Mouse (Mus musculus) embryonic facial prominence, embryonic 14.5 days (tissue): ENCODE measurements around the gene Tbc1d13. TPM values are rescaled to one million over a fixed set of nuclear protein-coding genes. Genes with fewer than 3 reads are reported as not detected.

Experiments used
- ATAC-seq: fragments of 200-750 bp; cut with Nextera tagmentation; 2 replicates; pipeline ENCODE4 v1.8.0; 2017; ENCODE audit warnings: low read depth, moderate number of reproducible peaks, moderate TSS enrichment
- DNase-seq: peaks from one replicate; pipeline ENCODE4 v3.0.0-alpha.2; 2015; ENCODE audit warnings: low spot score
- H3K27ac ChIP-seq: fragments of 300-500 bp; sonication (generic); replicated peaks from 2 replicates; pipeline ENCODE4 v1.5.1; 2014; ENCODE audit warnings: low read depth, mild to moderate bottlenecking, low read length, moderate library complexity
- H3K27me3 ChIP-seq: fragments of 300-500 bp; sonication (generic); replicated peaks from 2 replicates; pipeline ENCODE4 v1.6.1; 2014; ENCODE audit warnings: low read length; ENCODE audit not compliant: control insufficient read depth, insufficient read depth
- H3K36me3 ChIP-seq: fragments of 300-500 bp; sonication (generic); 2 replicates; pipeline ENCODE4 v1.6.1; 2014; ENCODE audit warnings: low read length, mixed read lengths; ENCODE audit not compliant: control insufficient read depth, insufficient read depth
- H3K4me1 ChIP-seq: fragments of 300-500 bp; sonication (generic); 2 replicates; pipeline ENCODE4 v1.6.1; 2014; ENCODE audit warnings: antibody characterized with exemption, low read length; ENCODE audit not compliant: control insufficient read depth, insufficient read depth
- H3K4me2 ChIP-seq: fragments of 300-500 bp; sonication (generic); 2 replicates; pipeline ENCODE4 v1.6.1; 2014; ENCODE audit warnings: low read depth, mild to moderate bottlenecking, low read length, moderate library complexity, mixed read lengths
- H3K4me3 ChIP-seq: fragments of 300-500 bp; sonication (generic); 2 replicates; pipeline ENCODE4 v1.5.1; 2014; ENCODE audit warnings: low read depth, mild to moderate bottlenecking, low read length
- H3K9ac ChIP-seq: fragments of 300-500 bp; sonication (generic); 2 replicates; pipeline ENCODE4 v1.6.1; 2014; ENCODE audit warnings: low read depth, mild to moderate bottlenecking, low read length, moderate library complexity, mixed read lengths
- H3K9me3 ChIP-seq: fragments of 300-500 bp; sonication (generic); 2 replicates; pipeline ENCODE4 v1.6.1; 2016; ENCODE audit warnings: low read length; ENCODE audit not compliant: control insufficient read depth
- WGBS: fragments of 180-500 bp; shearing (Covaris S2); extraction: QIAGEN DNeasy Blood & Tissue Kit; methylation state at CpG from one replicate; pipeline ENCODE4 v1.1.7; 2014; 5-methylcytosine and 5-hydroxymethylcytosine counted together
- polyA plus RNA-seq: library from polyadenylated mRNA; unstranded; fragments of >200 nt; fragmentation: Nextera tagmentation; extraction: Ambion mirVana; gene quantifications from 2 replicates; pipeline ENCODE4 v1.2.1, GENCODE M21; 2014

Tbc1d13 gene
- 10.5 TPM in 2 replicates for polyA plus RNA-seq

DNA sequence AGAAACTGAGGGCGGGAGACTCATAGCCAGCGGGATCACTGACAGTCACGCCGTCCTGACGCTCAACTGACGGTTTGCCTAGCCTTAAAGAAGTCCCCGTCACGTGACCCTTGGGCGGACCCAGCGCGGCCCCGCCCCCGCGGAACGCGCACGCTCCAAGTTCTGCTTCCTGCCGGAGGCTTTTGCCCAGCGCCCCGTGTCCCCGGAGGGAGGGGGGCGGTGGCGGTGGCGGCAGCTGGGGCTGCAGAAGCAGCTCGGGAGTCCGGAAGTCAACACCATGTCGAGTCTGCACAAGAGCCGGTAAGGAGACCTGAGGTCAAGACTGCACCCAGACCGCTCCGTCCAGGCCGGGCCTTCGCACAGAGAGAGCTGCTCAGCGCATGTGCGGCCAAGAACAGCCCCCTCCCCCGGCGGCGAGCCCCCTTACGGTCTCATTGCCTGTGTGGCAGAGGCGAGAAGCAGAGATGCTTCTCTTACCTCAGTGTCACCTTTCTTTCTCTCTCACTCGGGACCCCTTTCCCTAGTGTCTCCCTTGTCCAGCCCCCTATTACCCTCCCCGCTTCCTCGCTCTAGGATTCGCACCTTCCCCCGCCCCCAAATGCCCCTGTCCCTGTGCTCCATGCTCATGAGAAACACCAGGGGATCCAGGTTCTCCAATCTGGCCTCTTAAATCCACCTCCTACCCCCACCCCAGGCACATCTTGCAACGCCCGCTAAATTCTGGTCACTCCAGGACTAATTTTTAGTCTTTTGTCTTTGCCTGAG is at the start of gene Tbc1d13:
Gene Tbc1d13 (plus strand): TSS at position 134 of the 765 bp plus-strand sequence.
- DNase-seq (peak; percentile 97), ATAC-seq (peak; percentile 97)
- peaks cover 35% of the 10 kb centered on the region for H3K36me3 ChIP-seq
- H3K27me3 ChIP-seq, result no peaks in the 10 kb centered on the region
- under 1% methylated on average over 22 of the region's 46 CpGs for WGBS
- peaks cover 20% of the 10 kb centered on the region for H3K4me1 ChIP-seq
- H3K9ac ChIP-seq, result peak within 1 kb of the TSS; percentile 78
- peak within 1 kb of the TSS; percentile 68 for H3K4me2 ChIP-seq
- H3K27ac ChIP-seq, result peak within 1 kb of the TSS; percentile 77
- H3K4me3 ChIP-seq, result peak within 1 kb of the TSS; percentile 70
- no peaks in the 10 kb centered on the region for H3K9me3 ChIP-seq

DNA sequence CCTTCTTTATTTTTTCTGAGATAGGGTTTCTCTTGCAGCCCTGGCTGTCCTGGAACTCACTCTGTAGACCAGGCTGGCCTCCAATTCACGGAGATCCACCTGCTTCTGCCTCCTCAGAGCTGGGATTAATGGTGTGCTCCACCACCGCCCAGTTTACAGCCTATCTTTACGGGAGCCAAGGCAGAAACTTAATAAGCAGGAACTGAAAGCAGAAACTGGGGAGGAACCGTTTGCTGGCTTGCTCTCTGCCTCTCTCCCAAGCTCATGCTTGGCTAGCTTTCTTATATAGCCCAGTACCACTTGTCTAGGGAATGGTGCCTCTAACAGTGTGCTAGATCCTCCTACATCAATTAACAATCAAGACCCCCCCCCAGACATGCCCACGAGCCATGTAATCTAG is 49.4 kb upstream of the Tbc1d13 start:
- 61% methylated on average over 5 of the region's 5 CpGs for WGBS
- H3K27me3 ChIP-seq, result no peaks in the 10 kb centered on the region
- H3K9ac ChIP-seq, result no peak overlapping the region
- H3K36me3 ChIP-seq, result no peaks in the 10 kb centered on the region
- H3K4me2 ChIP-seq, result peak overlapping the region; percentile 47
- H3K27ac ChIP-seq, result no peak overlapping the region
- H3K9me3 ChIP-seq, result no peaks in the 10 kb centered on the region
- peak overlapping the region; percentile 19; the same call in 1 of the 2 replicates for H3K4me3 ChIP-seq
- no peak for ATAC-seq
- no peak for DNase-seq
- peaks cover 5% of the 10 kb centered on the region; the same call in 1 of the 2 replicates for H3K4me1 ChIP-seq

DNA sequence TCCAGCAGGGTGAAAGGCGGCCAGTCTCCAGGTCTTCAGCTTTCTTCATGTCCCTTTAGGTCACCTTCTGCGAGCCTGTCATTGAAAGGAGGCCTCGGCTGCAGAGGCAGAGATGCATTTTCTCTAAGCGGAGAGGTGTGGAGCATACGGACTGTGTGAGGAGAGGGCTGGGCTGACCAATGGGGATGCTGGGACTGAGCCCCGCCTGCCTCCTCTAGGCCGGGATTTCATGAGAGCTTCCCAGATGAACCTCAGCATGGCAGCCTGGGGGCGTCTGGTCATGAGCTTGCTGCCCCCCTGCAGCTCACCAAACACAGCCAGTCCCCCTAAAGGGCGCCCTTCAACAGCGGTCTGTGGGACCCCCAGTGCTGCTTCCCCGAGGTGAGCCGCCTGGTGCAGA is 48.9 kb upstream of the Tbc1d13 start:
- H3K36me3 ChIP-seq, result no peaks in the 10 kb centered on the region
- peaks cover 5% of the 10 kb centered on the region; the same call in 1 of the 2 replicates for H3K4me1 ChIP-seq
- H3K27ac ChIP-seq, result no peak overlapping the region
- H3K9ac ChIP-seq, result peak overlapping the region; percentile 53
- peak overlapping the region; percentile 19; the same call in 1 of the 2 replicates for H3K4me3 ChIP-seq
- no peaks in the 10 kb centered on the region for H3K27me3 ChIP-seq
- WGBS, result 7% methylated on average over 9 of the region's 12 CpGs
- H3K4me2 ChIP-seq, result peak overlapping the region; percentile 47
- no peak for DNase-seq
- peak; percentile 76; the same call in 1 of the 2 replicates for ATAC-seq
- H3K9me3 ChIP-seq, result no peaks in the 10 kb centered on the region

DNA sequence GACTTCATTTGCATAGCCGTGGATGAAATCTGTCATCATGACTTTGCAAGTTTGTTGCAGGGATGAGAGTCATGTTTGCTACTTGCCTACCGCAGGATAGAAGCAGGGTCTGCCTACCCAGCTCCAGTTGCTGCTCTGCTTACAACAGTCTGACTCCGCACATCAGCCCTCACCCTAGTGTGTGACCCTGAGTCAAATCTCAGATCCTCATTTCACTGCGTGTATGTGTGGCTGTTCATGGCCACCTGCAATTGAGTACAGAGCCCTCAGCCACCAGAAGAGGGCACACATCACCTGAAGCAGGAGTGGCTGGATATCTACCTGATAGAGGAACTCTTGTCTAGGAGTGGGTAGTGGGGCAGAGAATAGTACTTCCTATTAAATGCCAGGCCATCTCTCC is 46.2 kb upstream of the Tbc1d13 start:
- Histone ChIP-seq H3K4me3 (no peak overlapping the region), H3K4me2 (no peak overlapping the region), H3K27me3 (no peaks in the 10 kb centered on the region), H3K36me3 (peaks cover 25% of the 10 kb centered on the region), H3K9me3 (no peaks in the 10 kb centered on the region), H3K4me1 (peaks cover 5% of the 10 kb centered on the region; the same call in 1 of the 2 replicates), H3K27ac (no peak overlapping the region), H3K9ac (no peak overlapping the region)
- 97% methylated on average over 4 of the region's 4 CpGs for WGBS
- no peak for ATAC-seq
- DNase-seq, result no peak

DNA sequence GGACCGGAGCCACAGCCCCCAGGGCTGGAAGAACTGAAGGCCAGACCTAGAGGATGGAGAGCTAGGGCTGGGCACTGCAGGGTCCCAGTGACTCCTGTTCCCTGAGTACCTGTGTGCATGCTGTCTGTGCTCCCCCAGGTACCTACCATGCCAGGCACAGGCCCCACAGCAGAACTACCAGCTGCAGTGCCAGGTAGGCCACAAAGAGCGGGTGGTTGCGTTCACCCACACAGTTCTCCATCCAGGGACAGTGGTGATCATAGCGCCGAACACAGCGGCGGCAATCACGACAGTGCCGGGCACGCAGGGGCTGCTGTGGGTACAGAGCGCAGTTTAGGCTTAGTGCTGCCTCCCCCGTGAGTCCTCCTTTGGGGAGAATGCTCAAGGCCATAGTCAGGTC is 42.0 kb upstream of the Tbc1d13 start:
- H3K27ac ChIP-seq, result no peak overlapping the region
- no peaks in the 10 kb centered on the region for H3K9me3 ChIP-seq
- H3K36me3 ChIP-seq, result peaks cover 25% of the 10 kb centered on the region
- no peak overlapping the region for H3K4me2 ChIP-seq
- no peak for DNase-seq
- H3K9ac ChIP-seq, result no peak overlapping the region
- no peak overlapping the region for H3K4me3 ChIP-seq
- 96% methylated on average over 11 of the region's 12 CpGs for WGBS
- H3K27me3 ChIP-seq, result no peaks in the 10 kb centered on the region
- no peak for ATAC-seq
- H3K4me1 ChIP-seq, result peaks cover 7% of the 10 kb centered on the region; the same call in 1 of the 2 replicates

DNA sequence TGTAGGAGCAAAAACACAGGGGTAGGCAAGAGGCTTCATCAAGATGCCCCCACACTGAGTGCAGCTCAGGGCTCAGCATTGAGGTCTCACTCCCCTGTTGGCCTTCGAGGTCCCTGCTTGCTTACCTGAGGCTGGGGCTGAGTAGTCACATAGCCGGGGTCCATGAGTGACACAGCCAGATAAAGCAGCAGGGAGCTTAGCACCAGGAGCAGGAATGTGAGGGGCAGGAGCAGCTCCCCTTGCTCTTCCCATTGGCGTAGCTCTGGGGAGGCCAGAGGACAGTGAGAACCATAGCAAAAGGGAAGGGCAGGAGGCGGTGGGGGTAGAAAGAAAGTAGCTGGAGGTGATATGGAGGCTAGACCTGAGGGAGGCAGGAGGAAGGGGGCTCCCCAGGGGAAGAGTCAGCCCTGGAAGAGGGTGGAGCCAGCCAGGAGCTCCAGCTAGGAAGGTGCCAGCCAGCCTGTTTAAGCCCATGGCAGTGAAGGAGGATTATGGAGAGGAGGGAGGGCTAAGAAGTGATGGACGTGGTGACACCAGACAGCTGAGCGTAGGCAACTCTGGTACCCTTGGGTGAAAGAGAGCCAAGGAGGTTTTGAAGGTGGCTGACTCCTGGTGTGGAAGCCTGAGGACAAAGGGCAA is 41.1 kb upstream of the Tbc1d13 start:
- H3K27ac ChIP-seq, result no peak overlapping the region
- H3K4me2 ChIP-seq, result peak overlapping the region; percentile 80
- peaks cover 7% of the 10 kb centered on the region; the same call in 1 of the 2 replicates for H3K4me1 ChIP-seq
- ATAC-seq (no peak), DNase-seq (no peak)
- peak overlapping the region; percentile 63 for H3K4me3 ChIP-seq
- H3K9me3 ChIP-seq, result no peaks in the 10 kb centered on the region
- 56% methylated on average over 6 of the region's 6 CpGs for WGBS
- peak overlapping the region; percentile 73; the same call in 1 of the 2 replicates for H3K9ac ChIP-seq
- H3K36me3 ChIP-seq, result peaks cover 27% of the 10 kb centered on the region
- no peaks in the 10 kb centered on the region for H3K27me3 ChIP-seq

DNA sequence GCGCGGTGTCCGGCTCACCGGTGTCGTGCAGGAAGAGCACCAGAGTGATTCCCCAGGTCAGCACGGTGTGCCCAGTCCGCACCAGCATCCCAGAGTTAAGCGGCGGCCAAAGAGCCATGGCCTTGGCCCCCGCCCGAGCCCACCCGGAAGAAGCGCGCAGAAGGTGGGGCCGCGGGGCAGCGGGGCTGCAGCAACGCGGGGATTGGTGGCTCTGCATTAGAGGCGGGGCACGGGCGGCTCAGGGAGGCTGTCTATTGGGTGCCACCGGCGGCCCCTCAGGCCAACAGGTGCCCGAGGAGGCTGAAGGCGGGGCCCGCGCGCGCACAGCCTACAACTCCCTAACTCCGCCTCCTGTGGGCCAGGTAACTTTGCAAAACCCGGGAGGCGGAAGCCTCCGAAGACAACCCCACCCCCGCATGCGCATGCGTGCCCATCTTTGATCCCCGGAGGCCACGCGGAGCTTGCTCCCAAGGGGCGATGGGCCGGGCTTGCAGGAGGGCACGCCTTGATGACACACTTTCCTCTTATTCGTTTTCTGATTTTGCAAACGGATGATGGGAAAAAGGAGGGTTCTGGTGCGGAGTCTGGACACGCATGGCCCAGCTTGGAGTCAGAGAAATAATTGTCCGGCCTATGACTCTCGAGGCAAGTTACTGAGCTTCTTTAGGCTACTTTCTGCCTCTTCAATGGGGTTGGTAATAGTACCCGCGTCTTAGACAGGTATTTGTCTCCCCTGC is 39.9 kb upstream of the Tbc1d13 start, which contains the start of gene Zdhhc12:
Gene Zdhhc12 (minus strand): TSS at position 178 of the 737 bp plus-strand sequence.
- H3K4me3 ChIP-seq, result peak within 1 kb of the TSS; percentile 63
- ATAC-seq, result peak; percentile 98
- H3K4me2 ChIP-seq, result peak within 1 kb of the TSS; percentile 80
- H3K36me3 ChIP-seq, result peaks cover 36% of the 10 kb centered on the region
- H3K9ac ChIP-seq, result peak within 1 kb of the TSS; percentile 73
- H3K4me1 ChIP-seq, result peaks cover 7% of the 10 kb centered on the region; the same call in 1 of the 2 replicates
- no peaks in the 10 kb centered on the region for H3K27me3 ChIP-seq
- peak within 1 kb of the TSS; percentile 49 for H3K27ac ChIP-seq
- H3K9me3 ChIP-seq, result no peaks in the 10 kb centered on the region
- WGBS, result under 1% methylated on average over 26 of the region's 51 CpGs
- peak; percentile 98 for DNase-seq

DNA sequence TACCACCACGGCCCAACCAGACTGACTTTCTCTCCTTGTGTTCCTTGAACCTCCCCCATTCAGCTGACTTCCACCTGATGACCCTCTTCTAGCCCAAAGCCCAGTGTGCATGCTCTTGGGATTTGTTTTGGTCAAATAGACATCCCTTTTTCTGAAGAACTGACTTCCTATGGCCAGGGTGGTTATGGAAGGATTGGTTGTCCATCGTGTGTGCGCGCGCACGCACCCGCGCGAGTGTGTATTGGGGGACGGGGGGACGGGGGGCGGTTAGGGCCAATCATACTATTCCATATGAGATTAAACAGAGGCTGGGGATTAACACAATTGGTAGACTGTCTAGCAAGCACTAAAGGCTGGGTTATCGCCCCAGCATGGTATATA is 39.3 kb upstream of the Tbc1d13 start:
- ATAC-seq, result no peak
- WGBS, result 4% methylated on average over 13 of the region's 13 CpGs
- Histone ChIP-seq H3K4me2 (peak overlapping the region; percentile 80), H3K9me3 (no peaks in the 10 kb centered on the region), H3K36me3 (peaks cover 42% of the 10 kb centered on the region), H3K27ac (peak overlapping the region; percentile 31; the same call in 1 of the 2 replicates), H3K4me3 (peak overlapping the region; percentile 63), H3K4me1 (peaks cover 7% of the 10 kb centered on the region; the same call in 1 of the 2 replicates), H3K27me3 (no peaks in the 10 kb centered on the region), H3K9ac (peak overlapping the region; percentile 73)
- DNase-seq, result peak; percentile 33
